Mouse (Mus musculus): Measurements from ENCODE around the gene Otop3. TPM values are rescaled to one million over a fixed set of nuclear protein-coding genes. Genes with fewer than 3 reads are reported as not detected.

Gene Otop3
- polyA plus RNA-seq, 1 experiment from 2014 or later = not detected

DNA sequence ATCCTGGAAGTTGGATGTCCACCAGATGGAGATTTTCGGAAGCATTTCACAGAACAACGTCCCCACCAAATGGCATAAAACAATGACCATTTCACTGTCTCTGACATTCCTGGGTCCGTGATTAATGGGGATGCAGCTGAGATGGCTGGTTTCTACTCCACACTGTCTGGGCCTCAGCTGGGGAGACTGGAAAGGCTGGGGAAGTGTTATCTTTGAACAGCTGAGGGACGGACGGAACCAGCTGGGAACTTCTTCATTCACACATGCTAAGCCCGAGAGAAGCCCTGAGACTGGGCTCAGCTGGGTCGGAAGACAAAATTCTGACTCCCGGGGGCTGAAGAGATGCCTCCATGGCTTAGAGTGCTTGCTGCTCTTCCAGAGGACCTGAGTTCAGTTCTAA, 36.8 kb downstream of the Otop3 start:
- no peak for ATAC-seq (ENCODE audit: low FRiP score)
- no peak overlapping the region for H3K4me2 ChIP-seq
- no peak overlapping the region for H3K9ac ChIP-seq
- no peaks in the 10 kb centered on the region for H3K36me3 ChIP-seq (replicated peaks)
- peaks cover 52% of the 10 kb centered on the region for H3K27me3 ChIP-seq
- H3K4me1 ChIP-seq = peaks cover 28% of the 10 kb centered on the region
- 70% methylated on average over 8 of the region's 8 CpGs for WGBS
- no peak overlapping the region for H3K27ac ChIP-seq
- no peak overlapping the region for H3K4me3 ChIP-seq (replicated peaks)
- H3K9me3 ChIP-seq = no peaks in the 10 kb centered on the region

DNA sequence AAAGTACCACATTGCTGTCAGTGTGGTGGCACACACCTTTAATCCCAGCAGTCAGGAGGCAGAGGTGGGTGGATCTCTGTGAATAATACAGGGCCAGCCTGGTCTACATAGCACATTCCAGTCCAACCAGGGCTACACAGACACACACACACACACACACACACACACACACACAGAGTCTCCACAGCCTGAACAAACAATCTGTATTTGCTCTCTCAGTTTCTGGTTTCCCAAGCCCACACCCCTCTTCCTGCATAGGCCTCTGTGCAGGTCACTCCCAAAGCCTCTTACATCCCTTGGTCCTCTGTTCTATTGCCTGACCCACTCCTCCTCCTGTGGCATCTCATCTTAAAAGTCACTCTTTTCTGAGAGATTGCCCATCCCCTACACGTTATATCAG, 37.5 kb downstream of the Otop3 start:
- no peaks in the 10 kb centered on the region for H3K36me3 ChIP-seq (replicated peaks)
- H3K4me2 ChIP-seq = no peak overlapping the region
- no peak for ATAC-seq (ENCODE audit: low FRiP score)
- no peak overlapping the region for H3K9ac ChIP-seq
- peaks cover 22% of the 10 kb centered on the region for H3K4me1 ChIP-seq
- H3K9me3 ChIP-seq = no peaks in the 10 kb centered on the region
- H3K27me3 ChIP-seq = peaks cover 53% of the 10 kb centered on the region
- H3K27ac ChIP-seq = no peak overlapping the region
- 74% methylated on average over 1 of the region's 1 CpGs for WGBS
- no peak overlapping the region for H3K4me3 ChIP-seq (replicated peaks)

DNA sequence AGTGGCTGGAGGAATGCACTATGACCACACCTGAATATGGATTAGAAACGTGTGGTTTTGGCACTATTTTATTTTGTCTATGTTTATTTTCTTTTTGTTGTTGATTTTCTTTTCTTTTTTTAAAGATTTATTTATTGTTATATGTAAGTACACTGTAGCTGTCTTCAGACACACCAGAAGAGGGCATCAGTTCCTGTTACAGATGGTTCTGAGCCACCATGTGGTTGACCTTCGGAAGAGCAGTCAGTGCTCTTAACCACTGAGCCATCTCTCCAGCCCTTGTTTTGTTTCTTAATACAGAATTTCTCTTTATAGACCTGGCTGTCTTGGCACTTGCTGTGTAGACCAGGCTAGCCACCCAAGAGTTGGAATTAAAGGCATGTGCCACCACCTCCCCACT, 38.2 kb downstream of the Otop3 start:
- H3K27ac ChIP-seq = no peak overlapping the region
- no peak overlapping the region for H3K4me3 ChIP-seq (replicated peaks)
- 45% methylated on average over 2 of the region's 2 CpGs for WGBS
- no peak overlapping the region for H3K4me2 ChIP-seq
- H3K9ac ChIP-seq = no peak overlapping the region
- H3K4me1 ChIP-seq = peaks cover 15% of the 10 kb centered on the region
- H3K9me3 ChIP-seq = no peaks in the 10 kb centered on the region
- no peak for ATAC-seq (ENCODE audit: low FRiP score)
- no peaks in the 10 kb centered on the region for H3K36me3 ChIP-seq (replicated peaks)
- H3K27me3 ChIP-seq = peaks cover 53% of the 10 kb centered on the region

DNA sequence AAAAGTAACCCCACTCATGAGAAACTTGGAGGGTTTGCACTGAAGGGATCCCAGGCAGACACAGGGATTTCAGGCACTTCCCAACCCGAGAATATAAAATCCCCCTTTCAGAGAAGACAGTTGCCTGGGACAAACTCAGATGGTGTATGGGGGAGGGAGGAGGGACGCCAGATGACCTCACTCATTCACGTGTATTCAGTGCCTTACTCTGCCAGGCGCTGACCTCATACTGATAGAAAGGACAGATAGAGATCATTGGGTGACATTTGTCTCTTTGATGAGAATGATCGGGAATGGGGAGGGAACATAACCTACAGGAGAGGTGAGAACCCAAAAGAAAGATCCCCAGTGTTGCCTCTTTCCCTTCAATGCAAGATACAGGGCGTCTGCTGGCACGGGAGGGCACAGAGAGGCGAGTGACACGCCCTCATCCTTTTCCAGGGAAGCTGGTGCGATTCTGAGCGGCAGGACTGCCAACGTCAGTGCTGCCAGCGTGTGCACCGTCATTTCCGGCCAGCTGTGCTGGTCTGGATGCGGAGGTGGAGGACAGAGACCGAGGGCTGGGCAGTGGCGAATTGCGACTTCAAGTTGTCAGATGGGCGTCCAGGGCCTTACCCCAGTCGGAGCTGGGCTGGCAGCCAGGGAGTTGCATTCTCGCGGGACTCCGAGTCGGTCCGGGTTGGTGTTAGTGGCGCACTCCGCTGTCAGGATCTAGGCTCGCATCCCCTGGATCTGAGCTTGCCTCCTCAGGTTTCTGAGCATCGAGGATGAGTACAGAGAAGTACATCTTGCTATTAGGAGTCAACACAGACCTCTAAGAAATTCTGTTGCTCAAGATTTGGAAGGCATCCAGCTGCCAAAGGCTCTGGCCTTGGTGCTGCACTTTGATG, 39.5 kb downstream of the Otop3 start:
- Histone ChIP-seq H3K4me1 (peaks cover 14% of the 10 kb centered on the region), H3K4me3 (replicated peaks) (peak overlapping the region; percentile 46), H3K4me2 (peak overlapping the region; percentile 73), H3K36me3 (replicated peaks) (no peaks in the 10 kb centered on the region), H3K9ac (peak overlapping the region; percentile 61), H3K27me3 (peaks cover 46% of the 10 kb centered on the region), H3K9me3 (0 out of 2 replicates have a peak, but pooled peaks cover 3% of the 10 kb centered on the region), H3K27ac (no peak overlapping the region)
- WGBS = 3% methylated on average over 30 of the region's 30 CpGs
- peak; percentile 57; the same call in 1 of the 2 replicates for ATAC-seq (ENCODE audit: low FRiP score)

DNA sequence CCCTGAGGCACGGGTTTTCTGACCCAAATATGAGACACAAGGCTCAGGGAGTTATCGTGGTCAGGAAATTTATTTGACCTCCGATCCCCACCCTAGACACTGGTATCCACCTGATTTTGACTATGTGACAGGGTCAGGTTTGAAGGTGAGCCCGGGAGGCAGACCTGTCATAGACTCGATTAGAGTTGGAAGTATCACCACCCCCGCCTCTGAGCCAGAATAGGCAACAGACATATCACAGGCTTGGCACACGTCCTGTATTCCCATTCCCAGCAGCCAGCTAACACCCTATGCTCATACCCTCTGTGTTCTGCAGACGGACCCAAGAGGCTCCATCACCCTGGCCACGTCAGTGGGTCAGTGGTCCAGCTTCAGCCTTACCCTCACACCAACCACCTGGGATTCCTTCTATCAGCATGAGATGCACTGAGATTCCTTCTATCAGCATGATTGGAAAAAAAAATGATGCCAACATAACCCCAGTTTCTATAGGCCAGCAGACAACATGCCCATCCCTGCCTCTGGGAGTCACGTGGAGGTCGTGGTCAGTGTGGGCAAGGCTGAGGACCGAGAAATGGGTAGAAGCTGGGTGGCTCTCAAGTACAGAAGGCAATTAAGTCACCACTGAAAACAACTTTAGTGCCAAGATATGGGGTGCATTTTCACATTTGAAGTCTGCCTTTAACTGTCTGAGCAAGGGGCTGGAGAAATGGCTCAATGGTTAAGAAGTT, 40.3 kb downstream of the Otop3 start:
- Histone ChIP-seq H3K9ac (peak overlapping the region; percentile 61), H3K27me3 (peaks cover 43% of the 10 kb centered on the region), H3K4me1 (peaks cover 14% of the 10 kb centered on the region), H3K9me3 (0 out of 2 replicates have a peak, but pooled peaks cover 3% of the 10 kb centered on the region), H3K36me3 (replicated peaks) (no peaks in the 10 kb centered on the region), H3K4me3 (replicated peaks) (peak overlapping the region; percentile 46; the same call in 1 of the 2 replicates), H3K27ac (no peak overlapping the region), H3K4me2 (peak overlapping the region; percentile 73)
- no peak for ATAC-seq (ENCODE audit: low FRiP score)
- 69% methylated on average over 12 of the region's 12 CpGs for WGBS

DNA sequence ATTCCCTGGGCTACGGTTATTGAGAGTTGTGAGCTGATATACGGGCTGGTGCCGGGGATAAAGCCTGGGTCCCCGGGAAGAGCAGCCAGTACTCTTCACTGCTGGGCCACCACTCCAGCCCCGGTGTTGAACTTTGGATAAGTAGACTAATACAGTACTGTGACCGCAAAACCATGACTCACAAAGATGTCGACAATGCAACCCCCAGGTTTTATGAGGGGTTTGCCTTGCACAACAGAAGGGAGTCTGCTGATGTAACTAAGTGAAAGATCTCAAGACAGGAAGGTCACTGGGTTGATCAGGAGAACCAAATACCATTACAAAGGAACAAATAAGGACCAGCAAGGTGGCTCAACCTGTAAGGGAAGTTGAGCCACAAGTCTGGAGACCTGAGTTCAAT, 42.2 kb downstream of the Otop3 start:
- Histone ChIP-seq H3K27me3 (peaks cover 38% of the 10 kb centered on the region), H3K9me3 (0 out of 2 replicates have a peak, but pooled peaks cover 3% of the 10 kb centered on the region), H3K27ac (no peak overlapping the region), H3K4me3 (replicated peaks) (no peak overlapping the region), H3K9ac (no peak overlapping the region), H3K36me3 (replicated peaks) (no peaks in the 10 kb centered on the region), H3K4me2 (no peak overlapping the region), H3K4me1 (peaks cover 20% of the 10 kb centered on the region)
- 76% methylated on average over 7 of the region's 7 CpGs for WGBS
- ATAC-seq (ENCODE audit: low FRiP score) = no peak

DNA sequence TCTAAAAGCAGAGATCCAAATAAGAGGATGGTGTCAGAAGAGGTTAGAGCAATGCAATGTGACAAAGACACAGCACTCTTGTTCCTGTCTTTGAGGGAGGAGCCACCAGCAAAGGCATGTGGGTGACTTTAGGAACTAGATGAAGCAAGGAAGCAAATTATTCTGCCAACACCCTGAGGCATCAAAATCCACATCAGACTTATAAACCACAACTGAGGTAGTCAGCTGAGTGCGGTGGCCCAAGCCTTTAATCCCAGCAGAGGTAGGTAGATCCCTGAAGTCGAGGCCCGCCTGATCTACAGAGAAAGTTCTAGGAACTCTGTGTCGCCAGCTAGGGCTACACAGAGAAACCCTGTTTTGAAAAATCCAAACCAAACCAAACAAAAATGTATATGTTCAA, 42.7 kb downstream of the Otop3 start:
- H3K9ac ChIP-seq = no peak overlapping the region
- no peak for ATAC-seq (ENCODE audit: low FRiP score)
- 89% methylated on average over 4 of the region's 4 CpGs for WGBS
- peaks cover 20% of the 10 kb centered on the region for H3K4me1 ChIP-seq
- no peak overlapping the region for H3K4me2 ChIP-seq
- H3K36me3 ChIP-seq (replicated peaks) = no peaks in the 10 kb centered on the region
- H3K27me3 ChIP-seq = peaks cover 36% of the 10 kb centered on the region
- 0 out of 2 replicates have a peak, but pooled peaks cover 3% of the 10 kb centered on the region for H3K9me3 ChIP-seq
- no peak overlapping the region for H3K4me3 ChIP-seq (replicated peaks)
- H3K27ac ChIP-seq = no peak overlapping the region

DNA sequence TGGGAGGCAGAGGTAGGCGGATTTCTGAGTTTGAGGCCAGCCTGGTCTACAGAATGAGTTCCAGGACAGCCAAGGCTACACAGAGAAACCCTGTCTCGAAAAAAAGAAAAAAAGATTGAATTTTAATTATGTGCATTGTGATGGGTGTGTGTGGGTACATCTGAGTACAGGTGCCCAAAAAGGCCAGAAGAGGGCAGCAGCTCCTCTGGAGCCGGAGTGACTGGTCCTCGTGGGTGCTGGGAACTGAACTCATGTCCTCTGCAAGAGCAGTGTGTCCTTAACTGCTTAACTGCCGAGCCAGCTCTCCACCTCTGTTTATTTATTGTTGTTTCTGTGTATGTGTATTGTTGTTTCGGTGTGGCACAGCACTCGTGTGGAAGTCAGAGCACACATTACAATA, 43.3 kb downstream of the Otop3 start:
- Histone ChIP-seq H3K36me3 (replicated peaks) (no peaks in the 10 kb centered on the region), H3K4me1 (peaks cover 26% of the 10 kb centered on the region), H3K4me3 (replicated peaks) (no peak overlapping the region), H3K27ac (no peak overlapping the region), H3K9ac (no peak overlapping the region), H3K4me2 (no peak overlapping the region), H3K9me3 (0 out of 2 replicates have a peak, but pooled peaks cover 3% of the 10 kb centered on the region), H3K27me3 (peaks cover 32% of the 10 kb centered on the region)
- no peak for ATAC-seq (ENCODE audit: low FRiP score)
- 88% methylated on average over 7 of the region's 7 CpGs for WGBS

DNA sequence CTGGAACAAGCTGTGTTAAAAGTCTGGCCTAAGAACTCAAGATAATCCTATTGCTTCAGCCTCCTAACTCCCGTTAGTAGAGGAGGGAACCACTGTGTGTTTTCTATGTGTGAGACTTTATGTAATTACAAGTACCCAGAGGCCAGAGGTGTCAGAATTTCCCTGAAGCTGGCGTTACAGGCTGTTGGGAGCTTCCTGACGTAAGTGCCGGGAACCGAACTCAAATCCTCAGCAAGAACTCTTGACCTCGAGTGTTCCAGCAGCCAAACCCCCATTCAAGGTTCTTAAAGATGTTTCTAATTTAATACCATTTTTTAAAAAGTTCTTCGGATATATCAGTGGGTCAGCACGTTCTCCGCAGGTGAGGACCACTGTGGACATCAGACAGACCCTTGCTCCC, 46.7 kb downstream of the Otop3 start:
- Histone ChIP-seq H3K4me1 (peaks cover 46% of the 10 kb centered on the region), H3K9ac (0 out of 2 replicates have a peak overlapping the region, but pooled peaks have one; percentile 40), H3K36me3 (replicated peaks) (no peaks in the 10 kb centered on the region), H3K4me2 (peak overlapping the region; percentile 76), H3K27me3 (peaks cover 5% of the 10 kb centered on the region; the same call in 1 of the 2 replicates), H3K9me3 (0 out of 2 replicates have a peak, but pooled peaks cover 3% of the 10 kb centered on the region), H3K27ac (peak overlapping the region; percentile 94; the same call in 1 of the 2 replicates), H3K4me3 (replicated peaks) (peak overlapping the region; percentile 87)
- WGBS = 11% methylated on average over 9 of the region's 9 CpGs
- no peak for ATAC-seq (ENCODE audit: low FRiP score)

DNA sequence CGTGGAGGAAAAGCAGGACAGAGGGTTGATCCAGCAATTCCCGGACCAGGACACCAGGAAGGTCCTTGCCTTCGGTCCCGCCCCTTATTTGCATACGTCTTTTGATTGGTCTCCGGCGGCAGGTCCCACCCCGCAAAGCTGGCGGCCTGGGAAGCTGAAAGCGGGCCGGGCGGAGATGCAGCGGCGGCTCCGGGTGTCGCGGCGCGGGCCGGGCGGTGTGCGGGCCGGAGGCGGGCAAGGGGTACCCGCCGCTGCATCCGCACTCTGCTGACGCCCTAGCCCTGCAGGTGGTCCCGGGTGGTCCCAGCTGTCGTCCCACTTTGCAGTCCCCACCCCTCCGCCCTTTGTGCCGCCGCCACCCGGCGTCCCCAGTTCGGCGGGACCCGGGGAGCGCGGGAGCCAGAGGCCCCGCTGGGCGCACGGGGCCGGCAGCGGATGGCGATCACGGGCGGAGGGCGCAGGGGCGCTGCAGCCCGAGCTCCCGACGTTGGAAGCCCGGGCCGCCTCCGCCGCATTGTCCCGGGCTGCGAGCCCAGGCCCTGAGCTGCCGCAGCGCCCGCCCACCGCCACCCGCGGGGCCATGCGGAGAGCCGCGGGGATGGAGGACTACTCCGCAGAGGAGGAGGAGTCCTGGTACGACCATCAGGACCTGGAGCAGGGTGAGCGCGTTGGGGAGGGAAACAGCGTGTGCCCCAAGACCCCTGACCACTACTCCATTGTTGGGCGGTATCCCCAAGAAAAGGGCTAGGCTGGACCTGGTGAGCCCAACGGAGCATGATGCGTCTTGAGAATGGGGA, 47.4 kb downstream of the Otop3 start, which contains the start of gene Cdr2l:
Cdr2l (plus strand) TSS at position 174 of the 797 bp plus-strand sequence.
- ATAC-seq (ENCODE audit: low FRiP score) = peak; percentile 94
- Histone ChIP-seq H3K27me3 (no peaks in the 10 kb centered on the region), H3K27ac (peak within 1 kb of the TSS; percentile 94), H3K36me3 (replicated peaks) (no peaks in the 10 kb centered on the region), H3K4me1 (peaks cover 48% of the 10 kb centered on the region), H3K4me2 (peak within 1 kb of the TSS; percentile 76), H3K9me3 (0 out of 2 replicates have a peak, but pooled peaks cover 3% of the 10 kb centered on the region), H3K4me3 (replicated peaks) (peak within 1 kb of the TSS; percentile 87), H3K9ac (peak within 1 kb of the TSS; percentile 95)
- under 1% methylated on average over 69 of the region's 76 CpGs for WGBS

DNA sequence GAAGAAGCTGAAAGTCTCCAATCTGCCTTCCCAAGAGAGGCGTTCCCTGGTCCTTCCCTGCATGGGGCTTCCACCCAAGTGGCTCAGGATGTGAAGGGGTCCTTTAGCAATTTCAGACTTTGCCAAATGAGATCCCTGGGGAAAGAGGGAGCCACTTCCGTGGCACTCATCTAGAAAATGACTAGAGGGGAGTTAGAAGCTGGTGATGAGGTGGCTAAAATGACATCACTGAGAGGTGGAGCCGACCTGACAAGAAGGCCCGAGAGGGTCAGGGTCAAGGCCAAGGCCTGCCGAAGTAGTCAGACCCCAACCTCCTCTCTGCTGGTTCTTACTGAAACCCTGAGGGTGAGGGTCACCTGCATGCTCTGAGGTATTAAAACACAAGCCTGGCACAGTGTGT, 48.4 kb downstream of the Otop3 start:
- peaks cover 48% of the 10 kb centered on the region for H3K4me1 ChIP-seq
- H3K4me2 ChIP-seq = peak overlapping the region; percentile 76
- no peaks in the 10 kb centered on the region for H3K36me3 ChIP-seq (replicated peaks)
- peak overlapping the region; percentile 94 for H3K27ac ChIP-seq
- no peak for ATAC-seq (ENCODE audit: low FRiP score)
- peak overlapping the region; percentile 87 for H3K4me3 ChIP-seq (replicated peaks)
- 0 out of 2 replicates have a peak, but pooled peaks cover 2% of the 10 kb centered on the region for H3K9me3 ChIP-seq
- H3K27me3 ChIP-seq = no peaks in the 10 kb centered on the region
- peak overlapping the region; percentile 95 for H3K9ac ChIP-seq
- WGBS = 4% methylated on average over 5 of the region's 5 CpGs
